In the genomic region with DNA sequence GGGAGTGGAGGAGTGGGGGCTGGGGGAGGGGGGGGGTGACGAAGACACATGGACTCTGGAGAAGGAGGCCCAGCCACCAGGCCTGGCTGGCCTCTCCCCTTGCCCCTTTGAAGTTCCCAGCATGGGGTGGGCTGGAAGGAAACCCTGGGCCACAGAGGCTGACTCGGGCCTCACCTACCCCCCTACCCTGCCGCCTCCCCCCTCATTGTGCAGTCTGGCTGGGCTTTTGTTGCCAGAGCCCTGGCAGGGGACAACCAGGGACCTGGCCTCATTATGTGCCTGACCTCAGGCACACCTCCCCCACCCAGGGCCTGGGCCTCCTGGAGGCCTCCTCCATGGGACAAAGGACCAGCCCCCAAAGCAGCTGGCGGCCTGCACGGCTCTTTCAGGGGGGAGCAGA, we compare ENCODE assay signal across 11 mouse cellular contexts.
DNase-seq lines count a peak whose midpoint lies in the region; ATAC-seq and TF ChIP-seq lines count a peak whose summit lies in the region.
"Had no signal": no experiment of that assay in that cellular context is flagged by ENCODE, and none has a peak within 500 bp of the region (broad histone marks: within the 10 kb centered on the region; RNA-seq: fewer than 3 reads in every experiment).

No protein-coding gene starts in this region.

- peak overlapping the region; percentile 87 for H3K27ac ChIP-seq in heart, embryonic 10.5 days
- no peak overlapping the region for H3K27ac ChIP-seq in ES-Bruce4 (ENCODE audit: insufficient read depth, low read length)
- peak overlapping the region; percentile 32; the same call in 1 of the 2 replicates for H3K27ac ChIP-seq in forebrain, embryonic 15.5 days (replicated peaks)
- peak overlapping the region; percentile 98 for H3K27ac ChIP-seq in midbrain, embryonic 11.5 days (ENCODE audit: low read depth, low read length)

- no peak overlapping the region for H3K9ac ChIP-seq in ES-Bruce4 (ENCODE audit: low read depth, poor library complexity, severe bottlenecking)
- no peak overlapping the region for H3K9ac ChIP-seq in forebrain, embryonic 15.5 days (replicated peaks)
- H3K9ac ChIP-seq in midbrain, embryonic 11.5 days (ENCODE audit: low read length): peak overlapping the region; percentile 52

- DNase-seq in heart, embryonic 10.5 days (ENCODE audit: low spot score): no peak
- DNase-seq in heart, postnatal 25 days (ENCODE audit: low spot score): no peak
- DNase-seq in midbrain, embryonic 11.5 days (ENCODE audit: low spot score, missing footprints): peak; percentile 96
- no peak for DNase-seq in spleen, postnatal 10 days (ENCODE audit: low spot score in 2 of 2)
- DNase-seq in gastrocnemius, adult 8-10 months (ENCODE audit: low spot score in 2 of 2): no peak
- DNase-seq: kidney, postnatal 14 days had no signal

- no peak for TF ChIP-seq CTCF in ES-Bruce4 (IDR thresholded peaks at IDR 0.05; ENCODE audit: low read depth, low read length)

- no peak overlapping the region for H3K4me2 ChIP-seq in forebrain, embryonic 15.5 days (replicated peaks)
- H3K4me2 ChIP-seq in midbrain, embryonic 11.5 days: peak overlapping the region; percentile 22; the same call in 1 of the 2 replicates

- no peak for TF ChIP-seq POLR2A in ES-Bruce4 (IDR thresholded peaks at IDR 0.05; ENCODE audit: insufficient read depth, low read length)

- H3K4me1 ChIP-seq in heart, embryonic 10.5 days: peaks cover 67% of the 10 kb centered on the region
- no peaks in the 10 kb centered on the region for H3K4me1 ChIP-seq in ES-Bruce4 (ENCODE audit: control insufficient read depth, insufficient read depth, low read length)
- peaks cover 66% of the 10 kb centered on the region for H3K4me1 ChIP-seq in forebrain, embryonic 15.5 days
- H3K4me1 ChIP-seq in midbrain, embryonic 11.5 days (ENCODE audit: control insufficient read depth, insufficient read depth, low read length): peaks cover 74% of the 10 kb centered on the region
- H3K4me1 ChIP-seq: megakaryocyte, embryonic 14.5 days had no signal

- no peaks in the 10 kb centered on the region for H3K27me3 ChIP-seq in heart, embryonic 10.5 days (ENCODE audit: insufficient read depth, poor library complexity, severe bottlenecking)
- H3K27me3 ChIP-seq in ES-Bruce4 (ENCODE audit: control insufficient read depth, insufficient read depth, low read length, poor library complexity, severe bottlenecking): no peaks in the 10 kb centered on the region
- H3K27me3 ChIP-seq in forebrain, embryonic 15.5 days: no peaks in the 10 kb centered on the region
- no peaks in the 10 kb centered on the region for H3K27me3 ChIP-seq in midbrain, embryonic 11.5 days (ENCODE audit: control insufficient read depth, insufficient read depth, low read length)

- TF ChIP-seq EP300 in ES-Bruce4 (IDR thresholded peaks at IDR 0.05; ENCODE audit: insufficient read depth, low read depth, low read length): peak; percentile 52; the same call in 1 of the 2 replicates

- H3K4me3 ChIP-seq in heart, embryonic 10.5 days: 0 out of 2 replicates have a peak overlapping the region, but pooled peaks have one; percentile 13
- no peak overlapping the region for H3K4me3 ChIP-seq in ES-Bruce4 (ENCODE audit: low read depth, low read length)
- H3K4me3 ChIP-seq in forebrain, embryonic 15.5 days: no peak overlapping the region
- no peak overlapping the region for H3K4me3 ChIP-seq in midbrain, embryonic 11.5 days (ENCODE audit: low read depth, low read length)
- H3K4me3 ChIP-seq: megakaryocyte, embryonic 14.5 days had no signal

- no peaks in the 10 kb centered on the region for H3K36me3 ChIP-seq in heart, embryonic 10.5 days
- H3K36me3 ChIP-seq in ES-Bruce4 (ENCODE audit: control insufficient read depth, insufficient read depth, low read length, poor library complexity, severe bottlenecking): no peaks in the 10 kb centered on the region
- no peaks in the 10 kb centered on the region for H3K36me3 ChIP-seq in forebrain, embryonic 15.5 days
- no peaks in the 10 kb centered on the region for H3K36me3 ChIP-seq in midbrain, embryonic 11.5 days (ENCODE audit: control insufficient read depth, insufficient read depth, low read length)

- ATAC-seq in forebrain, embryonic 15.5 days (replicated peaks): 0 out of 2 replicates have a peak, but pooled peaks have one; percentile 5
- peak; percentile 89 for ATAC-seq in midbrain, embryonic 11.5 days (ENCODE audit: low FRiP score)
- ATAC-seq in CD4-positive, CD25-positive, alpha-beta regulatory T cell, adult 4 months: no peak
- ATAC-seq: activated CD4-positive, CD25-positive, alpha-beta regulatory T cell, adult 4 months had no signal

- no peaks in the 10 kb centered on the region for H3K9me3 ChIP-seq in heart, embryonic 10.5 days
- no peaks in the 10 kb centered on the region for H3K9me3 ChIP-seq in ES-Bruce4 (replicated peaks; ENCODE audit: control insufficient read depth, insufficient read depth, low read length, poor library complexity, severe bottlenecking)
- H3K9me3 ChIP-seq in forebrain, embryonic 15.5 days: no peaks in the 10 kb centered on the region
- no peaks in the 10 kb centered on the region for H3K9me3 ChIP-seq in midbrain, embryonic 11.5 days (ENCODE audit: control insufficient read depth, low read length)
- H3K9me3 ChIP-seq: megakaryocyte, embryonic 14.5 days had no signal

- intact Hi-C loops in heart, postnatal 25 days (cut with DNase I): no loop called here

- 9% methylated on average over 5 of the region's 5 CpGs for WGBS in heart, embryonic 10.5 days
- WGBS in forebrain, embryonic 15.5 days: 7% methylated on average over 5 of the region's 5 CpGs
- 0% methylated on average over 5 of the region's 5 CpGs for WGBS in midbrain, embryonic 11.5 days
